34 mouse cellular contexts compared by ENCODE assay signal in the genomic region with DNA sequence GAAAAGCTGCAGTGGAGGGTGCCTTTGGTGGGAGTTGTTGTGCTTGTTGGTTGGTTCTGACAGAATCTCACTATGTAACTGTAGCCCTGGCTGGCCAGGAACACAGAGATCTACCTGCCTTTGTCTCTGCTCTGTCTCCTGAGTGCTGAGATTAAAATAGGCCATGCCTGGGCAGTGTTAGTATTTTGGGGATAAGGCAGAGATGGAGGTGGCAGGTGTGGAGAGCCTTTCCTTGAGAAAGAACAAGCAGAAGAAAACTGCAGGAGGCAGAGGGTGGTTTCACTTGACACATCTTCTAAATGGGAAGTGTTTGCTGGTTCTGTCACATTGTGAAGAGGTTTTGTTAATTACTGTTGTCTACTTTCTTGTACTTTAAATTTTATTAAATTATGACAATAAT.
"Had no signal": no experiment of that assay in that cellular context is flagged by ENCODE, and none has a peak within 500 bp of the region (broad histone marks: within the 10 kb centered on the region; RNA-seq: fewer than 3 reads in every experiment).

No protein-coding gene starts in this region.

- ATAC-seq: hindbrain, embryonic 16.5 days; hindbrain, postnatal 0 days; inflammation-experienced regulatory T-cells, adult 6 months; intestine, embryonic 15.5 days; intestine, embryonic 16.5 days; intestine, postnatal 0 days had no signal

- H3K36me3 ChIP-seq: heart, embryonic 10.5 days; heart, embryonic 13.5 days; heart, embryonic 15.5 days; hindbrain, embryonic 12.5 days; hindbrain, embryonic 13.5 days; hindbrain, embryonic 15.5 days; intestine, embryonic 15.5 days; kidney, embryonic 15.5 days had no signal

- H3K4me3 ChIP-seq: heart, embryonic 10.5 days; heart, embryonic 12.5 days; heart, embryonic 13.5 days; heart, embryonic 15.5 days; hindbrain, embryonic 10.5 days; hindbrain, embryonic 12.5 days; hindbrain, embryonic 13.5 days; hindbrain, embryonic 15.5 days; intestine, embryonic 15.5 days; kidney, embryonic 15.5 days; layer of hippocampus, adult 2 months had no signal

- H3K9ac ChIP-seq: heart, embryonic 12.5 days; heart, embryonic 13.5 days; heart, embryonic 15.5 days; hindbrain, embryonic 12.5 days; hindbrain, embryonic 13.5 days; hindbrain, embryonic 14.5 days; hindbrain, embryonic 15.5 days; intestine, embryonic 15.5 days; kidney, embryonic 15.5 days had no signal

- H3K4me1 ChIP-seq: hindbrain, embryonic 10.5 days; intestine, embryonic 15.5 days had no signal

- DNase-seq: heart, postnatal 10 days; heart, postnatal 14 days; heart, postnatal 36 days; heart, postnatal 4 days; kidney, adult 11 months; kidney, adult 18-20 months; kidney, adult 2 months; kidney, adult 8-10 months; kidney, adult 9 months; kidney, postnatal 10 days; kidney, postnatal 14 days; kidney, postnatal 25 days; kidney, postnatal 4 days; layer of hippocampus, adult 9-11 months; layer of hippocampus, postnatal 36 days had no signal

- H3K27me3 ChIP-seq: heart, embryonic 12.5 days; heart, embryonic 13.5 days; heart, embryonic 15.5 days; hindbrain, embryonic 12.5 days; hindbrain, embryonic 13.5 days; hindbrain, embryonic 15.5 days; intestine, embryonic 15.5 days; kidney, embryonic 15.5 days had no signal

- H3K9me3 ChIP-seq: heart, embryonic 10.5 days; heart, embryonic 13.5 days; heart, embryonic 15.5 days; hindbrain, embryonic 10.5 days; hindbrain, embryonic 12.5 days; hindbrain, embryonic 13.5 days; hindbrain, embryonic 15.5 days; intestine, embryonic 15.5 days; kidney, embryonic 15.5 days had no signal

- H3K27ac ChIP-seq: heart, embryonic 10.5 days; heart, embryonic 13.5 days; heart, embryonic 15.5 days; hindbrain, embryonic 10.5 days; hindbrain, embryonic 12.5 days; hindbrain, embryonic 13.5 days; hindbrain, embryonic 14.5 days; hindbrain, embryonic 15.5 days; hindbrain, postnatal 0 days; intestine, embryonic 15.5 days; kidney, embryonic 15.5 days; kidney, postnatal 0 days; layer of hippocampus, adult 2 months had no signal

- H3K4me2 ChIP-seq: heart, embryonic 11.5 days; heart, embryonic 12.5 days; heart, embryonic 13.5 days; heart, embryonic 15.5 days; hindbrain, embryonic 12.5 days; hindbrain, embryonic 13.5 days; hindbrain, embryonic 14.5 days; hindbrain, embryonic 15.5 days; intestine, embryonic 15.5 days; kidney, embryonic 15.5 days had no signal
